Mouse (Mus musculus) liver, embryonic 13.5 days (tissue): ENCODE measurements around the gene Alox12. TPM values are rescaled to one million over a fixed set of nuclear protein-coding genes. Genes with fewer than 3 reads are reported as not detected.

Experiments used
- ATAC-seq: fragments of 200-750 bp; cut with Nextera tagmentation; 2 replicates; pipeline ENCODE4 v1.8.0; 2017; ENCODE audit warnings: low read depth, mild to moderate bottlenecking, moderate number of reproducible peaks, moderate library complexity
- DNase-seq: peaks from one replicate; pipeline ENCODE4 v3.0.0; 2022
- H3K27ac ChIP-seq: fragments of 300-500 bp; sonication (generic); 2 replicates; pipeline ENCODE4 v1.5.1; 2015; ENCODE audit warnings: moderate library complexity, mild to moderate bottlenecking, inconsistent platforms
- H3K27me3 ChIP-seq: fragments of 300-500 bp; sonication (generic); 2 replicates; pipeline ENCODE4 v1.6.1; 2015; ENCODE audit warnings: mild to moderate bottlenecking, inconsistent platforms
- H3K36me3 ChIP-seq: fragments of 300-500 bp; sonication (generic); 2 replicates; pipeline ENCODE4 v1.6.1; 2015; ENCODE audit warnings: mild to moderate bottlenecking, inconsistent platforms
- H3K4me1 ChIP-seq: fragments of 300-500 bp; sonication (generic); replicated peaks from 2 replicates; pipeline ENCODE4 v1.6.1; 2015; ENCODE audit warnings: inconsistent platforms
- H3K4me2 ChIP-seq: fragments of 300-500 bp; sonication (generic); 2 replicates; pipeline ENCODE4 v1.6.1; 2015; ENCODE audit warnings: inconsistent platforms, mild to moderate bottlenecking, moderate library complexity
- H3K4me3 ChIP-seq: fragments of 300-500 bp; sonication (generic); replicated peaks from 2 replicates; pipeline ENCODE4 v1.5.1; 2015; ENCODE audit warnings: mild to moderate bottlenecking, inconsistent platforms
- H3K9ac ChIP-seq: fragments of 300-500 bp; sonication (generic); 2 replicates; pipeline ENCODE4 v1.6.1; 2015; ENCODE audit warnings: mild to moderate bottlenecking, inconsistent platforms
- H3K9me3 ChIP-seq: fragments of 300-500 bp; sonication (generic); replicated peaks from 2 replicates; pipeline ENCODE4 v1.6.1; 2016; ENCODE audit warnings: inconsistent platforms
- WGBS: fragments of 180-500 bp; shearing (Covaris S2); methylation state at CpG from one replicate; pipeline ENCODE4 v1.1.7; 2015; ENCODE audit not compliant: insufficient replicate concordance; 5-methylcytosine and 5-hydroxymethylcytosine counted together
- polyA plus RNA-seq: library from polyadenylated mRNA; unstranded; fragments of >200 nt; fragmentation: Nextera tagmentation; extraction: Ambion mirVana; gene quantifications from 2 replicates; pipeline ENCODE4 v1.2.1, GENCODE M21; 2015

The Alox12 gene
- polyA plus RNA-seq, 1 experiment from 2014 or later = 19.5 TPM

GRCm38 (mm10) chr11:70220323-70220722 lies 34.8 kb downstream of the Alox12 start:
- WGBS = 2% methylated on average over 24 of the region's 24 CpGs
- peak overlapping the region; percentile 90 for H3K9ac ChIP-seq
- H3K4me1 ChIP-seq = peaks cover 71% of the 10 kb centered on the region
- H3K27me3 ChIP-seq = peaks cover 25% of the 10 kb centered on the region
- peak overlapping the region; percentile 97 for H3K4me2 ChIP-seq
- DNase-seq (no peak), ATAC-seq (no peak)
- no peaks in the 10 kb centered on the region for H3K9me3 ChIP-seq
- H3K36me3 ChIP-seq = peaks cover 14% of the 10 kb centered on the region; the same call in 1 of the 2 replicates
- peak overlapping the region; percentile 99 for H3K27ac ChIP-seq
- H3K4me3 ChIP-seq = peak overlapping the region; percentile 77

GRCm38 (mm10) chr11:70219873-70220272 lies 35.3 kb downstream of the Alox12 start:
- Histone ChIP-seq H3K27ac (peak overlapping the region; percentile 99), H3K4me2 (peak overlapping the region; percentile 97), H3K9ac (peak overlapping the region; percentile 90), H3K4me3 (peak overlapping the region; percentile 77), H3K36me3 (peaks cover 14% of the 10 kb centered on the region; the same call in 1 of the 2 replicates), H3K4me1 (peaks cover 71% of the 10 kb centered on the region), H3K27me3 (peaks cover 26% of the 10 kb centered on the region), H3K9me3 (no peaks in the 10 kb centered on the region)
- DNase-seq = no peak
- 54% methylated on average over 7 of the region's 7 CpGs for WGBS
- no peak for ATAC-seq

- no peak for ATAC-seq
- Histone ChIP-seq H3K4me2 (peak overlapping the region; percentile 97), H3K9ac (peak overlapping the region; percentile 90), H3K27me3 (peaks cover 36% of the 10 kb centered on the region), H3K36me3 (peaks cover 14% of the 10 kb centered on the region; the same call in 1 of the 2 replicates), H3K27ac (peak overlapping the region; percentile 9; the same call in 1 of the 2 replicates), H3K4me1 (peaks cover 71% of the 10 kb centered on the region), H3K4me3 (peak overlapping the region; percentile 77), H3K9me3 (no peaks in the 10 kb centered on the region)
- WGBS = 80% methylated on average over 15 of the region's 15 CpGs
- DNase-seq = no peak
These were observed 36.2 kb downstream of the Alox12 start for GRCm38 (mm10) chr11:70218741-70219470.

GRCm38 (mm10) chr11:70218039-70218438 lies 37.1 kb downstream of the Alox12 start:
- H3K4me3 ChIP-seq = no peak overlapping the region
- H3K9ac ChIP-seq = no peak overlapping the region
- peaks cover 14% of the 10 kb centered on the region; the same call in 1 of the 2 replicates for H3K36me3 ChIP-seq
- no peak for DNase-seq
- no peak overlapping the region for H3K27ac ChIP-seq
- H3K27me3 ChIP-seq = peaks cover 44% of the 10 kb centered on the region
- no peak for ATAC-seq
- H3K4me1 ChIP-seq = peaks cover 67% of the 10 kb centered on the region
- WGBS = 68% methylated on average over 4 of the region's 4 CpGs
- peak overlapping the region; percentile 97; the same call in 1 of the 2 replicates for H3K4me2 ChIP-seq
- H3K9me3 ChIP-seq = no peaks in the 10 kb centered on the region

- WGBS = 71% methylated on average over 3 of the region's 3 CpGs
- H3K9ac ChIP-seq = no peak overlapping the region
- DNase-seq (no peak), ATAC-seq (no peak)
- no peak overlapping the region for H3K27ac ChIP-seq
- H3K36me3 ChIP-seq = peaks cover 14% of the 10 kb centered on the region; the same call in 1 of the 2 replicates
- H3K4me3 ChIP-seq = no peak overlapping the region
- H3K9me3 ChIP-seq = no peaks in the 10 kb centered on the region
- no peak overlapping the region for H3K4me2 ChIP-seq
- H3K27me3 ChIP-seq = peaks cover 61% of the 10 kb centered on the region
- H3K4me1 ChIP-seq = peaks cover 48% of the 10 kb centered on the region
These were observed 39.0 kb downstream of the Alox12 start for GRCm38 (mm10) chr11:70216103-70216502.

GRCm38 (mm10) chr11:70215301-70215700 lies 39.9 kb downstream of the Alox12 start:
- 23% methylated on average over 22 of the region's 22 CpGs for WGBS
- peaks cover 42% of the 10 kb centered on the region for H3K4me1 ChIP-seq
- no peak overlapping the region for H3K27ac ChIP-seq
- H3K9ac ChIP-seq = no peak overlapping the region
- H3K4me2 ChIP-seq = no peak overlapping the region
- H3K36me3 ChIP-seq = peaks cover 14% of the 10 kb centered on the region; the same call in 1 of the 2 replicates
- H3K27me3 ChIP-seq = peaks cover 68% of the 10 kb centered on the region
- H3K9me3 ChIP-seq = no peaks in the 10 kb centered on the region
- no peak for DNase-seq
- ATAC-seq = no peak
- peak overlapping the region; percentile 39 for H3K4me3 ChIP-seq

- Histone ChIP-seq H3K4me1 (peaks cover 37% of the 10 kb centered on the region), H3K27ac (no peak overlapping the region), H3K4me2 (peak overlapping the region; percentile 56), H3K4me3 (peak overlapping the region; percentile 39), H3K36me3 (peaks cover 14% of the 10 kb centered on the region; the same call in 1 of the 2 replicates), H3K27me3 (peaks cover 68% of the 10 kb centered on the region), H3K9me3 (no peaks in the 10 kb centered on the region), H3K9ac (no peak overlapping the region)
- ATAC-seq (no peak), DNase-seq (no peak)
- 13% methylated on average over 18 of the region's 18 CpGs for WGBS
These were observed 40.3 kb downstream of the Alox12 start for GRCm38 (mm10) chr11:70214856-70215209.

- Histone ChIP-seq H3K4me3 (peak overlapping the region; percentile 39), H3K9ac (peak overlapping the region; percentile 1; the same call in 1 of the 2 replicates), H3K4me1 (peaks cover 32% of the 10 kb centered on the region), H3K27ac (no peak overlapping the region), H3K4me2 (peak overlapping the region; percentile 56), H3K9me3 (no peaks in the 10 kb centered on the region), H3K27me3 (peaks cover 68% of the 10 kb centered on the region), H3K36me3 (peaks cover 14% of the 10 kb centered on the region; the same call in 1 of the 2 replicates)
- WGBS = 4% methylated on average over 46 of the region's 46 CpGs
- ATAC-seq (peak; percentile 27; the same call in 1 of the 2 replicates), DNase-seq (no peak)
These were observed 40.8 kb downstream of the Alox12 start for GRCm38 (mm10) chr11:70214191-70214855.

- WGBS = 9% methylated on average over 26 of the region's 26 CpGs
- no peaks in the 10 kb centered on the region for H3K9me3 ChIP-seq
- peak overlapping the region; percentile 56 for H3K4me2 ChIP-seq
- no peak for DNase-seq
- ATAC-seq = no peak
- H3K27ac ChIP-seq = no peak overlapping the region
- 0 out of 2 replicates have a peak overlapping the region, but pooled peaks have one; percentile 1 for H3K9ac ChIP-seq
- peak overlapping the region; percentile 39 for H3K4me3 ChIP-seq
- H3K27me3 ChIP-seq = peaks cover 68% of the 10 kb centered on the region
- peaks cover 26% of the 10 kb centered on the region for H3K4me1 ChIP-seq
- H3K36me3 ChIP-seq = peaks cover 14% of the 10 kb centered on the region; the same call in 1 of the 2 replicates
These were observed 41.4 kb downstream of the Alox12 start for GRCm38 (mm10) chr11:70213736-70214135.

- peaks cover 13% of the 10 kb centered on the region; the same call in 1 of the 2 replicates for H3K36me3 ChIP-seq
- no peak overlapping the region for H3K4me2 ChIP-seq
- H3K9me3 ChIP-seq = no peaks in the 10 kb centered on the region
- ATAC-seq (no peak), DNase-seq (no peak)
- no peak overlapping the region for H3K4me3 ChIP-seq
- H3K4me1 ChIP-seq = peaks cover 19% of the 10 kb centered on the region
- WGBS = 12% methylated on average over 9 of the region's 9 CpGs
- H3K27me3 ChIP-seq = peaks cover 68% of the 10 kb centered on the region
- H3K27ac ChIP-seq = no peak overlapping the region
- no peak overlapping the region for H3K9ac ChIP-seq
These were observed 42.3 kb downstream of the Alox12 start for GRCm38 (mm10) chr11:70212896-70213295.

GRCm38 (mm10) chr11:70212423-70212822 lies 42.7 kb downstream of the Alox12 start, which contains the start of gene Slc16a11:
TSS of gene Slc16a11 (plus strand) at chr11:70212752.
- Histone ChIP-seq H3K9me3 (no peaks in the 10 kb centered on the region), H3K27me3 (peaks cover 68% of the 10 kb centered on the region), H3K27ac (no peak within 1 kb of the TSS), H3K9ac (no peak within 1 kb of the TSS), H3K4me2 (peak within 1 kb of the TSS; percentile 56), H3K36me3 (peaks cover 9% of the 10 kb centered on the region; the same call in 1 of the 2 replicates), H3K4me1 (peaks cover 19% of the 10 kb centered on the region), H3K4me3 (peak within 1 kb of the TSS; percentile 39; the same call in 1 of the 2 replicates)
- no peak for ATAC-seq
- no peak for DNase-seq
- WGBS = 57% methylated on average over 6 of the region's 6 CpGs
